Mouse (Mus musculus) gastrocnemius, adult 18-20 months (tissue): Measurements from ENCODE around the gene C1qtnf6. TPM values are rescaled to one million over a fixed set of nuclear protein-coding genes. Genes with fewer than 3 reads are reported as not detected.

Experiments
- DNase-seq: peaks from one replicate; pipeline ENCODE4 v3.0.0; 2021; ENCODE audit warnings: low spot score
- long read RNA-seq, 2 experiments: library from polyadenylated mRNA; stranded (forward); transcript quantifications; one replicate each; pipeline ENCODE4 v2.0.0; 2021
- total RNA-seq, 2 experiments: library from RNA; stranded (reverse); gene quantifications; 2 replicates each; pipeline ENCODE4 v1.2.3; 2021

Gene C1qtnf6
- total RNA-seq, result 1 to 10 TPM; 1.0 to 2.4 TPM
- long read RNA-seq, experiment 1, partial matches to known transcripts, result 0 of 3 reads
- long read RNA-seq, experiment 1, other reads (novel, unspliced or antisense), result 0 of 3 reads
- long read RNA-seq, experiment 2, partial matches to known transcripts, result 0 of 1 reads
- long read RNA-seq, experiment 2, other reads (novel, unspliced or antisense), result 0 of 1 reads

DNA sequence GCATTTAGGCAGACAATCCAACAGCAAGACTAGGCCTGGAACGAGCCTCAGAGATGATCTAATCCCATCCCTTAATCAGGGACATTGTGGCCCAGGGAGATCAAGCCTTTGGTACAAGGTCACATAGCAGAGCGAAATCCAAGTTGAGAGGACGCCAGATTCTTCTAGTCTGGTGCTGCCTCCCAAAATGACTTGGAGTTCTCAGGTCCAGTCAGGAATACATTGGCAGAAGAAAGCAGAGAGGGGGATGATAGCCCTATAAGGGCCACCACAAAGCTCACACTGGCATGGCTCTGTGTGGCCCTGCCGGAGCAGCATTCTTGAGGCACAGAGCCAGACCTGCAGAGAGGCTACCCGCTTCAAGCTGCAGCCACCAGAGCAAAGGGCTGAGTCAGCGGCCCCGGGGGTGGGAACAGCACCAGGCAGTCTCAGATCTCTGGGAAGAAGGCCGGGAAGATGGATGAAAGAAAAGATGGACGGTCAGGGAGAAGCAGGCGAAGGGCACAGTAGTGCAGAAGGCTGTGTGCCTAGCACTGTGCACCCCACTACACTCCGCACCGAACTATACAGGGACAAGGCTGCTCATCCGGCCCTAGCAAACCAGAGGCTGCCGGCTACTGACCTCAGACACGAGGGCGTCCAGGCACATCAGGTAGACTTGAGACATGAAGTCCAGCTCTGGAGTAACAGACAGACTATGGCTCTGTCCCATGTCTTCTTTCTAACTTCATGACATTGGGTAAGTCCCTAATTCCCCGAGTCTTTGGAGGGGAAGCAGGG is at the start of gene C1qtnf6:
C1qtnf6 (minus strand) TSS at position 746 of the 780 bp plus-strand sequence.
- DNase-seq, result peak; percentile 80

DNA sequence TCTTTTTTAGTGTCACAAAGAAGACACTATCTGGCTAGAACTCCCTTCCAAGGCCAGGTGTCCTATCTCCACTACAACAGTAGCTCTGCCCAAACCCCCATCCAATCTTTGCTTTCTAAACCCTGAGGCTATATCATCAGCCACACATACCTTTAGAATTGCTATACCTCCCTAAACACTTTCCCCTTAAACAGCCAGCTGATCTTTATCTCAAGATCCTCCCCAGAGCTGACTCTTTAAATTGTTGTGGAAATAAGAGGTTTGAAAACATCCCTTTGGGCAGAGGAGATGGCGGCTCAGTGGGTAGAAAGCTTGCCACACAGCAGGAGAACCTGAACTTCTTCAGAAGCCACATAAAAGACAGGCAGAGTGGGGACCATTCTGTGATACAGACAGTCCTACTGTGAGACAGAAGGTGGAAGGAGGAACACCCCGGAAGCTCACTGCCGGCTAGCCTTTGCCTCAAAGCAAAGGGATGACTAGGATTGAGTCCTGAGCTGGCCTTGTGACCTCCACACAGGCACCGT is 45.1 kb upstream of the C1qtnf6 start:
- DNase-seq, result no peak

DNA sequence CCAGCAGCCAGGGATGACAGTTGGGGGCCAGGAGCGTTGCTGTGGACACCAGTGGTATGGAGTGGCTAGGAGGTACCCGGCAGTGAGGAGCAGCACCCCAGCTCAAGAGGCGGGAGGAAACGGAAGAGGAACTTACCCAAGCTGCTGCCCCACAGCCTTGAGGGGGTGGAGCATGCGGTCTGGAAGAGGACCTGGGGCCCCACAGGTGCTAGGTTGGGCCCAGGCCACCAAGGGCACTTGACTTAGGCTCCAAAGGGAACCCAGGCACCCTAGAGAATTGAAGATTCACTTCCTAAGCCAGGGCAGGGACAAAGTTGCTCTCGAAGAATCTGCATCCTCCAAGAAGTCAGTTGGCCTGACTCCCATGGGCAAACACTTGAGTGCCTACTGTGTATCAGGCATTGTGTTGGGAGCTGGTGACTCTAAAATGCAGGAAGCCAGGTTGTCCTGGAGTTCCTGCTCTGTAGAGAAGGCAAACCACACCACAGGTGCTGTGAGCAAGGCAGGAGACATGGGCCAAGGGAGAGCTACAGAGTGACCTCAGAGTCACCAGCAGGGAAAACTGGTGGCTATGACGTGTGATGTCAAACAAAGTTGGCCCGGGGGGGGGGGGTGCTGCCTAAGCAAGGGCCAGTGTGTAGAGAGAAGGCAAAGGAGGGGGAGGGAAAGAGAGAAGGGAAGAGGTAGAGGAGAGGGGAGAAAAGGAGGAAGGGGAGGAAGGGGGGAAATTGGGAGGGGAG is 41.6 kb upstream of the C1qtnf6 start, which contains the start of gene Rac2:
Rac2 (minus strand) TSS at position 126 of the 740 bp plus-strand sequence.
- DNase-seq, result no peak

DNA sequence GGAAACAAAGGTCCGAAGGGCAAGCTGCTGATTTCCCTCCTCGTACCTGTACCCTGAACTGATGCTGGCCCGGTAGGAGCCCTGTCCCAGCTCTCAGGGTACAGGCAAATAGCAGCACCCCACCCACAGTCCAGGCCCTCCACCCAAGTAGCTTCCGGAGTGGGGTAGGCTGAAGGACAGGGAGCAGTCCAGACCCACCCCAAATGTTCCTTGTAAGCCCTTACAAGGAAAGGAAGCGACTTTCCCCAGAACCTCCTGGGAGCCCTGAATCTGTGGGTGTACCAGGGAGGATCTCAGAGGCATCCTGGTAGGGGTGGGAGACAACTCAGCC is 41.0 kb upstream of the C1qtnf6 start:
- DNase-seq, result no peak

DNA sequence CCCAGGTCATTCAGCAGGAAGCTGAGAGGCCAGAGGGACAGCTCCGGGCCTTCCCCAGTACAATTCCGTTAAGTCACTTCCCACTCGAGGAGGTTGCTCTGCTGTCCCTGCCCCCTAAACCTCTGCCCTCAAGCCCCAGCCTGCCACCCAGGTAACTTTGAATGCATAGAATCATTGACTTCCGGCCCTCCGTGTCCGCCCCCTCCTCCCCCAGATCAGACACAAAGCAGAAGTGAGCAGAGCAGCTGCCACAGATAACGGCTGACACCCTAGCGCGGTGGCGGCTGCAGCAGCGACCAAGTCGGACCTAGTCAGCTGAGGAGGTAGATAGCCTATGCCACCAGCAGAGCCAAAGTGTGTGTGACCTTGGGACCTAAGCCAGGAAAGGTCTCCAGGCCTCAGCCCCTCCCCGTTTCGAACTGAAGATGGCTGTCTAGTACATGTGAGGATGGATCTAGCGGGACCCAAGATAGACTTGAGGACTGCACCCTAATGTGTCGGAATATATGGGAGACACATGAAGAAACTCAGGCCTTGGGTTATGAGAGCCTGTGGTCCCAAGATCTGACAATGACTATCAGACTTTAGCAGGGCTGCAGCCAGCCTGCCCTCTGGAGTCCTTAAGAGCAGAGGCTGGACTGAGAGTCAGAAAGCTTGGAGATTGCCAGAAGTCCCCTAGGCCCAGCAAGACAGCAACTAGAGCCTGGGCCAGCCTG is 40.5 kb upstream of the C1qtnf6 start:
- no peak for DNase-seq

DNA sequence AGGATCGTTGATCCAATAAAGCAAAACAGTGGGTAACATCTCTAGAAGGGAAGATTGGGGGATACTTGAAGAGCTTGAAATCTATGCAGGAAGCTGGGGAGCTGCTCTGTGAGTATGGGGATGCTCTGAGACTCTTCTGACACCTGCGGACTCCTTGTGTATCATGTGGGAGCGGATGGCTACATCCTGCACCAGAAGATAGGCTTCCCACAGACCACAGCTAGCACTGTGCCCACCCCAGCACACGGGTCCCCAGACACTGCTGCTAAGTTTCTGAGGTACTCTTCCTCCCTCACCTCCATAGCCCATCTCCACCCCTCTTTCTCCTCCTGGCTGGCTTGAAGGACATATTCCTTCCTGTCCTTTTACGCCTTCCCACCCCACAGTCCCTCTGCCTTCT is 39.0 kb upstream of the C1qtnf6 start:
- no peak for DNase-seq

DNA sequence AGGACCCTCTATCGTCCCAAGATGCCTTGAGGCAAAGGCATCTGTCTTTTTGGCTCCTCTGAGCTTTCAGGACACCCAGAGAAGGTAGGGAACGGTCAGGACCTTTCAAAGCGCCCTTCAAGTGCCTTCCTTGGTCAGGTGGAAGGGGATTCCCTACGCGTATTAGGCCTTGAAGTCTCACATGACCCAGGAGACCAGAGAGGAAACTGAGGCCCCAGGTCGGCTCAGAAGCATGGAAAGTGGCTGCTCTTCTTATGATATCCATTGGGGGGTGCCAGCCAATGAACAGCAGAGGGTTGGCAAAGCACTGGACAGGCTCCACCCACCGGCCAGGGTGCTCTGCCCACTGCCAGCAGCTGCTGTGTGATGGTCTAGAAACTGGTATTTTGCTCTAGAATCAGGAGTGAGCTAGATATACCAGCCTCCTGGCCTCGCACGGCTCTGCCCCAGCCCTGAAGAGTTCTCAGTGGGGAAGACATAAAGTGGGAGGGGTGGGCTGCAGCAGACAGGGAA is 36.4 kb upstream of the C1qtnf6 start:
- DNase-seq, result no peak

DNA sequence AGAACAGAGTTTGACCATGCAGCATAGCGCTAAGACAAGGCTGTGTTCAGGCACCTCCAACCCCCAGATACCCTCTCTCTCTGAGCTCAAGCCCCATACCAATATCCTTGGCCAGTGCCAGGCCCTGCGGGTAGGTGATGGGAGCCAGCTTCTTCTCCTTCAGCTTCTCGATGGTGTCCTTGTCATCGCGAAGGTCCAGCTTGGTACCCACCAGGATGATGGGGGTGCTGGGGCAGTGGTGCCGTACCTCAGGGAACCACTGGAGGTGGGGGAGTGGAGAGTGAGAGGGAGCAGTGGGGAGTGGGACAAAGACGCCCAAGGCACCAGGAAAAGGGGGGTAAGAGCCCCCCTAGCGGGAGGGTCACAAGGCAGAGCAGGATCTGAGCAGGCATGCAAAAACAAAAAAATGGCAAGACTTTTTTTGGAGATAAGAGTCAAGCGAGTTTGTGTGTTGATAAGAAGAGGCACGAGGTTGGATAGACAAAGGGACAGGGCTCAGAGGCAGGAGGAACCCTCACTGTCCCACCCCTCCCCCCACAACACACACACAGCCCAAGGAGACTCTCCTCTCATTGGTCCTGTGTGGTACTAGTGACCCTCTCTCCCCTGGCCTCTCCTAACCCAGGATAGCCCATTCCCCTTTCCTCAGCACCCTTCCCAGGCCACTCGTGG is 33.7 kb upstream of the C1qtnf6 start:
- DNase-seq, result no peak

DNA sequence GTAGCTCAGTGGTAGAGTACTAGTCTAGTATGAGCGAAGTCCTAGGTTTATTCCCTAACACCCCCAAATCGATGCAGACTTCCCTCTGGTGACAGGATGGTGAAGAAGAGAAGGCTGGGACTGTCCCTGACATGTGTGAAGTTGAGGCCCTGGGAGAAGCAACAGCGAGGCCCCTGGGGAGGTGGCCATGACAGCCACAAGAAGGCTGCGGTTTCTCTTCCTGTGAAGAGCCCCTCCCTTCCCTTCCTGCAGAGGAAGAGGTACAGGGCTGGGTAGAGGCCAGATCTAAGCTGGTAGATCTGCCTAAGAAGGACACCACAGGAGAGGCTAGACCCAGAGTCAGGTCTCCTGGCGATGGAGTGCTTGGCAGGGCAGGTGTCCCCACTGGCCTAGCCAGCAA is 32.7 kb upstream of the C1qtnf6 start:
- no peak for DNase-seq

DNA sequence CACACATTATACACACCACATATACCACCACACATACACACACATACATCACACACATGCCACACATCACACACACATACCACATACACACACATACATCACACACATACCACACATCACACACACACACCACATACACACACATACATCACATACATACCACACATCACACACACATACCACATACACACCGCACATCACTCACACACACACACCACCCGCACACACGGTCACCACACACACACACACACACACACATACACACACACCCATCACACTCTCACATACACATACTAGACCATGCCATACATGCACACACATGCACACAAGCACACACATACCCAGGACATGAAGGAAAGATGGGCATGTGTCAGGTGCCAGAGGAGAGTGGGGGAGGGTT is 32.1 kb upstream of the C1qtnf6 start:
- no peak for DNase-seq

DNA sequence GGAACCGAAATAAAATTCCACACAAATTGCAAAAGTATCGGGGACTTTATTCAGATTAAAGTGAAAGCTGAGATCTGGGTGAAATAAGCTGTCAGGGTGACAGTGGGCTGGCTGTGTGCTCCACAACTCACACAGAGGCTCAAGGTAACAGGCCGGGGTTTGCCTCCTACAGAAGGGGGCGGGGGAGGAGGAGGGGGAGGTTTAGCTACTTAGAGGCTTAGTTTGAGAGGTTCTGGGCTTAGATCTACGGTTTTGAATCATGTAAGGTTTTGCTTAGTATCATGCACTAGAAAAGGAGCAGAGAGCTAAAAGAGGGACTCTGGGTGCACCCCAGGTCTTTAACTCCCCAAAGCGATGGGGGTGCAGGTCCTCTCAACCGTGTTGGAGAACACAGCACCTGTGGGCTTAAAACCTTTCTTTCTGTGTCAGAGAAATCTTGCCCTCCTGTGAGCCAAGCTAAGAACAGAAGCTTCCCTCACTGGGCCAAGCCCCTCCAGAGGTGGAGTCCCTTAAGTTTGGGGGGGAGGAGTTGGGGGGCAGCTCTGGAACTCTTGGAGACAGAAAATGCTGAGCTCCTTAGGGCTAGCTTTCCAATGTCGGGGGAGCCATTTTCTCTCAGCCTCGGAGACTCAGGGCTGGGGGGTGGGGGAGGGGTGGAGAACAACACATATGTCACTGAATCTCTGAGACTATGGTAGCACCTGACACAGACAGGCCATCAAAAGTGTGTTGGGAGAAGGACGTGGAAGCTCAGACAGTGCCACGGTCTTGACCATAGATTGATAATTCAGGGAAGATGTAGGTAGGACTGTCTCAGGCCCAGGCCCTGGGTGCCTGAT is 28.1 kb upstream of the C1qtnf6 start:
- DNase-seq, result no peak

DNA sequence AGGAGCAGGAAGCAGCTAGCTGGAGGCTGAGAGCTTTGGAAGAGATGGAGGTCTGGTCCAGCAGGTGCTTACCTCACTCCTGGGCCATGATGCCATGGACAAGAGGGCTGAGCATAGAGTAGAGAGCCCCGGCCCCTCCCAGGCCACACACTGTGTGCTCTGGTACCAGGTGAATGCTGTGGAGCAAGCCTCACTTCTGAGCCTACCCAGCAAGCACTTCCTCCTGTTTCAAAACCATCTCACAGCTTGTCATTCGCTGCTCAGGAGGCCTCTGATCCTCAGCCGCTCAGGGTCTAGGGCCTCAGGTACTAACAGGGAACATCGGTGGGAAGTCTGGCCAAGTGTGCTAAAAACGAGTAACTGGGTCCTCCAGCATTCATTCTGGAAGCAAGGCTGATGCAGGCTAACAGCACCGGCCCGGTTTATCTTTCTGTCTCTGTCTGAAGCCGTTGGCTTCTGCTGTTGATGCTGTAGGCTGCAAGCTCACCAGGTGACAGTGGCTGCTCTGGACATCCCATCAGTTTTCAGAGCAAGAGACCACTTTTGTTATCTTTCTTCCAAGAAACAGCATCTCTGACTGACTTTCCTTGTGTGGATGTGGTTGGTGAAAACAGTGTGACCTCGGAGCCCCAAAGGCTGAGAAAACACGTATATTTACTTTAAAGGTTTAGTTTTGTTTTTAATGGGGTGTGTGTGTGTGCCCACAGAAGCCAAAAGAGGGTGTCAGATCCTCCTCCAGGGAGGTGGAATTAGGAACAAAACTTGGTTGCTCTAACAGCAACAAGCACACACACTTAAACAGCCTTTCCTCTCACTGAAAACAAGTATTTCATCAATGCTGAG is 26.7 kb upstream of the C1qtnf6 start:
- DNase-seq, result no peak

DNA sequence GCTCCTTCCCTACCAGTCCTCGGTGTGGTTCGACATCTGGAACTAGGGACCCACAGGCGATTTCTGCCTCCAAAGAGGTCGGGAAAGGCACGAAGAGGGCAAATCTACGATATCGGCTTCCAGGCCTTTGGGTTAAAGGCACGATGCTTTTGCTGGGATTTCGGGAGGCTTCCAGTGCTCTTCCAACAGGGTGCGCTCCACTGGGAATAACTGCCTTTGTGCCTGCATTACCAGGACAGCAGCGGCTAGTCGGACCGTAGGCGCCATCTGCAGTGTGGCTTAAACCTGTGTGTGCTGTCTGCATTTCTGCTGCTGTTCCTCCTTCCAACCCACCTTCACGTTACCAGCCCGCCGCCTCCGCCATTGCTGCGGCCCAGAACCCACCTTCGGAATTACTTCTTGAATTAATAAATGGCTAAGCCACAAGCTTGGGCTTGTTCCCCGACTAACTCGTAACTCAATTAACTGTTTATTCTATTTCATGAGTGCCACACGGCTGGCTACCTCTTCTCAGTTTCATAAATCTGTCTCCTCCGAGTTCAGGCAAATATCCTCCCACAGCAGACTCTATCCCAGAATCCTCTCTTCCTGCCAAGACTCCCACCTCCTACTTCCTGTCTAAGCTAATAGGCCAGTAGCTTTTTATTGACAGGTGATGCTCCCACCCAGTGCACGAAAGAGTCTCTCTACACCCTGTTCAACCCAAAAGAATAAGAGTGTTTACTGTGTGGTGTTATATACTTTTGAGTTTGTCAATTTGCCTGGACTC is 23.5 kb upstream of the C1qtnf6 start:
- DNase-seq, result no peak

DNA sequence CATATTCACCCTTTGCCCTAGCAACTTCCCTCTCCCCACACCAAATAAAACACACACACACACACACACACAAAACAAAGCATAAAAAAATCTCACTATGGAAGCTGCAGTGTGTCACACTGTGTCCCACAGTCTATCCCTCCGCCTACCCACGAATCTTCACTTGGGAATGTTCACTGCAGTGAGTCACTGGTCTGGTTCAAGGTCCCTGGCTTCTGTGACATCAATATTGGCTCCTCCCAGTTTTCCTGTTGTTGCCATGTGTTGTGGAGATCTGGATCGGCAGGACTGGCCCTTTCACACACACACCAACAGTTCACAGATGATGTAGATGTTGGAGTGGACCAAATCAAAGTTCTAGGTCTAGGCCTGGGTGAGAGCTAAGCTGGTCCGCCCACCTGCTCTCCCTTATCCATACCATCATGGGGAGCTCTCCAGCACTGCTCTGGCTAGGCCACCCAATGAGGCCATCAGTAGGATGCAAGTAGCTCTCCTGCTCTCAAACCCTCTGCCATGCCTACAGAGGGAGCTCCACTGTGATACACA is 18.0 kb upstream of the C1qtnf6 start:
- DNase-seq, result no peak

DNA sequence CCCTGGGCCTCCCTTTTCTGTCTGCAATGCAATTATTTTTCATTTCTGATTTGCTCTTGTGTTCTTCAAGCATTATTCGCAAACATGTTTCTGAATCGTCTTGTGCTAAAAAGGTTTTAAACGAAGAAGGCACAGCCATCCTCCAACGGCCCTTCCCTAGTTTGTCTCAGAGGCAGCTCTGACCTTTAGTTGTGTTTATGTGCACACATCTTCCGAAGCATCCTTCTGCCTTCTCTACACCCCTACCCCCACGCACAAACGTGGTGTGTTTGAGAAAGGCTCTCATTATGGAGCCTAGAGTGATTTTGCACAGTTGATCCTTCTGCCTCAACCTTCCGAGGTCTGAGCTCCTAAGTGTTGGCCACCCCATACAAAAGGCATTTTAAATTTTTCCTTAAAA is 17.5 kb upstream of the C1qtnf6 start:
- DNase-seq, result no peak

DNA sequence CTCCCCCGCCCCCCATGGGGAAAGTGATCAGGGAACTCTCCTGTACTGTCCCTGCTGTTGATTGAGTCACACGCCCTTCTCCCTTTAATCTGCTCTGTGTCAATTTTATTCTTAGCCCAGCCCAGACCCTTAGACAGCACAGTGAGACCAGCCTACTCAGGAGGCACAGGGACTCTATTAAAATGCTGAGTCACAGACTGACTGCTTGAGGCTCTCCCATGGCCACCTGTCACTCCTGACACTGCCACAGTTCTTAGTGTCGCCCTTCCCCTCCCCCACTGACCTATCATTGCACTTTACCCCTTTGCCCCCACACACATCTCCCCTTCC is 17.1 kb upstream of the C1qtnf6 start:
- no peak for DNase-seq

DNA sequence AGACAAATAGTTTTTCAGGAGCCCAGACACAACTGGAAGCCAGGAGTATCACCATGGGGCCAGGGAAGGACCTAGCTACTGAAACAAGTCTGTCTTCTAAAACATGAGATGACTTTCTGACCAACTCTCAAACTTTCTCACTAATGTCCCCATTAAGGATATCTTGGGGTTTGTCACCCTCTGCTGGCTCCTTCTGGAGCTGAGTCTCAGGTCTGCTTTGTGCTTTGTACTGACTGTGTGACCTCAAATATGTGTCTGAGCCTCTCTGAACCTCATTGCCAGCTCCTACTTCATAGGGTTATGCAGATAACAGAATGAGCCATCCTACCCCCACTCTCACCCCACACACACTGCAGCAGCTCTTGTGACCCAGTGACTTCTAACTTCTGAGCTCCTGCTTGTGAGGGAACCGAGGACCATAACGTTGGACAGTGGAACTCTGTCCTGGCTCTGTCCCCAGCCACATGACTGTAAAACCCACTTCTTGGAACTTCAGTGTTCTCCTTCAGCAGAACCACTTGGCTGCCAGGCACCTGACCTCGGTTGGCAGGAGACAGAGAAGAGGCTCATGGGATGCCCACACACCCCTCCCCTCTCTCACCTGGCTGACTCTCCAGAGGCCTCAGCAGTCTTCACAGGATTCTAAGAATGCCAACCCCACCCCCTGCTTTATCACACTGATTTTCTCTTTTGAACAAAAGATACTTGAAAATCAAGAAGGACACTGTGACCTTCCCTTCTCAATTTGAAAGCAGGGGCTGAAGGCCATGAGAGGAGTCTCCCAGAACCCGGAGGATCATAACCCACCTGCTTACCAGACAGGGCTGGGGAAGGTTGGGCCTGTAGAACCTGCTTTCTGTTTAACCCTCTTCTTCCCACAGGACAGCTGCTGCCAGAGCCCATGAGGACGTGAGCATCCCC is 16.5 kb upstream of the C1qtnf6 start:
- peak; percentile 52 for DNase-seq
